ENCODE assay signal across 18 mouse cellular contexts in genomic region chr11:52252692-52253091, GRCm38 (mm10). TPM values are rescaled to one million over a fixed set of nuclear protein-coding genes. Genes with fewer than 3 reads are reported as not detected.
DNase-seq lines count a peak whose midpoint lies in the region; ATAC-seq and TF ChIP-seq lines count a peak whose summit lies in the region.
"Had no signal": no experiment of that assay in that cellular context is flagged by ENCODE, and none has a peak within 500 bp of the region (broad histone marks: within the 10 kb centered on the region; RNA-seq: fewer than 3 reads in every experiment).

No protein-coding gene starts in this region.

- WGBS in lung, postnatal 0 days = 50% methylated on average over 1 of the region's 1 CpGs
- WGBS in midbrain, embryonic 13.5 days = 77% methylated on average over 1 of the region's 1 CpGs

- peak overlapping the region; percentile 64; the same call in 1 of the 2 replicates for H3K27ac ChIP-seq in lung, postnatal 0 days (ENCODE audit: low read length)
- H3K27ac ChIP-seq in midbrain, embryonic 13.5 days = no peak overlapping the region
- H3K27ac ChIP-seq: heart, adult 2 months; hindbrain, postnatal 0 days had no signal

- peaks cover 9% of the 10 kb centered on the region; the same call in 1 of the 2 replicates for H3K36me3 ChIP-seq in lung, postnatal 0 days (ENCODE audit: insufficient read depth, low read length)
- H3K36me3 ChIP-seq in myocyte (ENCODE audit: control insufficient read depth, insufficient read depth) = peaks cover 10% of the 10 kb centered on the region
- peaks cover 22% of the 10 kb centered on the region for H3K36me3 ChIP-seq in midbrain, embryonic 13.5 days

- no peak for ATAC-seq in lung, postnatal 0 days
- no peak for ATAC-seq in midbrain, embryonic 13.5 days
- ATAC-seq: hindbrain, postnatal 0 days; Patski had no signal

- H3K9ac ChIP-seq in lung, postnatal 0 days (replicated peaks; ENCODE audit: low read depth) = no peak overlapping the region
- H3K9ac ChIP-seq in midbrain, embryonic 13.5 days (replicated peaks) = no peak overlapping the region

- no peak for TF ChIP-seq POLR2A in myocyte (IDR thresholded peaks at IDR 0.05; ENCODE audit: insufficient read length, low read depth)

- no peak overlapping the region for H3ac ChIP-seq in myocyte (ENCODE audit: control insufficient read depth, insufficient read length)

- H3K4me2 ChIP-seq in lung, postnatal 0 days (replicated peaks; ENCODE audit: low read depth, low read length) = no peak overlapping the region
- peak overlapping the region; percentile 46 for H3K4me2 ChIP-seq in myocyte (ENCODE audit: low read depth)
- H3K4me2 ChIP-seq in midbrain, embryonic 13.5 days (replicated peaks) = no peak overlapping the region

- H3K4me3 ChIP-seq in lung, postnatal 0 days (ENCODE audit: low read depth, low read length) = no peak overlapping the region
- no peak overlapping the region for H3K4me3 ChIP-seq in myocyte
- H3K4me3 ChIP-seq in midbrain, embryonic 13.5 days (replicated peaks) = no peak overlapping the region
- H3K4me3 ChIP-seq: erythroblast, embryonic 14.5 days; heart, adult 2 months had no signal

- H3K79me2 ChIP-seq in myocyte (ENCODE audit: control insufficient read depth, insufficient read depth) = no peaks in the 10 kb centered on the region

- no peak for TF ChIP-seq CTCF in lung, postnatal 0 days (IDR thresholded peaks at IDR 0.05)

- H3K27me3 ChIP-seq in lung, postnatal 0 days (replicated peaks; ENCODE audit: insufficient read depth, low read length) = no peaks in the 10 kb centered on the region
- H3K27me3 ChIP-seq in myocyte (ENCODE audit: control insufficient read depth, insufficient read depth, insufficient read length) = no peaks in the 10 kb centered on the region
- H3K27me3 ChIP-seq in midbrain, embryonic 13.5 days = no peaks in the 10 kb centered on the region
- H3K27me3 ChIP-seq: Patski had no signal

- H3K9me3 ChIP-seq in lung, postnatal 0 days (ENCODE audit: low read length) = no peaks in the 10 kb centered on the region
- H3K9me3 ChIP-seq in midbrain, embryonic 13.5 days = no peaks in the 10 kb centered on the region

- no peak for DNase-seq in lung, postnatal 0 days (ENCODE audit: low spot score)
- DNase-seq in lung, adult 18-20 months = no peak
- DNase-seq in fibroblast of lung, adult 2 months (ENCODE audit: low read depth) = peak; percentile 92
- peak; percentile 37 for DNase-seq in thymus, postnatal 4 days
- no peak for DNase-seq in urinary bladder, postnatal 14 days (ENCODE audit: low spot score)
- DNase-seq: cerebellum, adult 11-12 months; heart, adult 2 months; heart, postnatal 10 days; kidney, postnatal 14 days; right cerebral cortex, postnatal 14 days had no signal

- peaks cover 5% of the 10 kb centered on the region; the same call in 1 of the 2 replicates for H3K4me1 ChIP-seq in lung, postnatal 0 days (ENCODE audit: insufficient read depth, low read depth, low read length)
- no peaks in the 10 kb centered on the region for H3K4me1 ChIP-seq in midbrain, embryonic 13.5 days (replicated peaks)

- TF ChIP-seq EP300 in lung, postnatal 0 days (IDR thresholded peaks at IDR 0.05) = no peak

TF ChIP-seq in myocyte, 11 proteins besides CTCF, POLR2A, EP300 and RAD21:
- peak in 1 of 3 experiments; percentile 67 for TF ChIP-seq MYOD1 (IDR thresholded peaks at IDR 0.05; ENCODE audit: control insufficient read depth in 1 of 3, insufficient read length in 2 of 3, low read depth in 2 of 3)
- TF ChIP-seq TCF12 (IDR thresholded peaks at IDR 0.05; ENCODE audit: insufficient read depth, poor library complexity, severe bottlenecking) = no peak
- no peak for TF ChIP-seq CEBPB (IDR thresholded peaks at IDR 0.05; ENCODE audit: insufficient read depth, poor library complexity, severe bottlenecking)
- TF ChIP-seq MYOG (IDR thresholded peaks at IDR 0.05; ENCODE audit: control insufficient read depth in 1 of 3, insufficient read depth in 1 of 3, insufficient read length in 2 of 3, low read depth in 2 of 3) = peak in 2 of 3 experiments; percentile 34 to 70
- TF ChIP-seq USF1 (IDR thresholded peaks at IDR 0.05; ENCODE audit: low read depth) = no peak
- TF ChIP-seq POLR2AphosphoS2 (IDR thresholded peaks at IDR 0.05; ENCODE audit: insufficient read length, low read depth) = peak; percentile 26
TF ChIP-seq in myocyte: peak in this region for 3.

RNA-seq across cellular contexts. Expression of gene Skp1a, which starts 20.9 kb away (rescaled TPM):
- polyA plus RNA-seq in lung, postnatal 0 days (2015; fragmentation: Nextera tagmentation; extraction: Ambion mirVana) = 552 and 571 TPM in 2 replicates
- polyA plus RNA-seq in myocyte (2012; fragmentation: generic; extraction: Trizol) = 168 TPM
- polyA plus RNA-seq in midbrain, embryonic 13.5 days (2015; fragmentation: Nextera tagmentation; extraction: Ambion mirVana) = 1,061 and 1,143 TPM in 2 replicates

RNA-seq across cellular contexts. Expression of gene Tcf7, which starts 30.1 kb away (rescaled TPM):
- polyA plus RNA-seq in lung, postnatal 0 days (2015; fragmentation: Nextera tagmentation; extraction: Ambion mirVana) = 14.7 and 14.8 TPM in 2 replicates
- 17.3 TPM for polyA plus RNA-seq in myocyte (2012; fragmentation: generic; extraction: Trizol)
- polyA plus RNA-seq in midbrain, embryonic 13.5 days (2015; fragmentation: Nextera tagmentation; extraction: Ambion mirVana) = 3.1 and 4.2 TPM in 2 replicates

RNA-seq across cellular contexts. Expression of gene Olfr1371, which starts 38.9 kb away (rescaled TPM):
- not detected in 2 replicates for polyA plus RNA-seq in lung, postnatal 0 days (2015; fragmentation: Nextera tagmentation; extraction: Ambion mirVana)
- polyA plus RNA-seq in myocyte (2012; fragmentation: generic; extraction: Trizol) = not detected
- not detected in 2 replicates for polyA plus RNA-seq in midbrain, embryonic 13.5 days (2015; fragmentation: Nextera tagmentation; extraction: Ambion mirVana)
- polyA plus RNA-seq: cortical plate, adult 2 months; erythroblast, embryonic 14.5 days; heart, adult 2 months; hindbrain, postnatal 0 days; limb, embryonic 11.5 days; liver, embryonic 16.5 days; Patski had no signal

Comparison
In these comparisons a context has a peak if more than half of its experiments do, and no peak if none do; other contexts are left out.
1. DNase-seq: peak in fibroblast of lung, adult 2 months (single experiment) and thymus, postnatal 4 days (single experiment); none in lung, postnatal 0 days (single experiment), lung, adult 18-20 months (0 of 2) and urinary bladder, postnatal 14 days (single experiment).